Mouse (Mus musculus): ENCODE data around the gene Lfng. TPM values are rescaled to one million over a fixed set of nuclear protein-coding genes. Genes with fewer than 3 reads are reported as not detected.
A peak's percentile ranks its signal among the peaks of the same experiment; 100 is the strongest.

Lfng gene
- polyA plus RNA-seq, 1 experiment from 2014 or later, result 7.1 TPM

DNA sequence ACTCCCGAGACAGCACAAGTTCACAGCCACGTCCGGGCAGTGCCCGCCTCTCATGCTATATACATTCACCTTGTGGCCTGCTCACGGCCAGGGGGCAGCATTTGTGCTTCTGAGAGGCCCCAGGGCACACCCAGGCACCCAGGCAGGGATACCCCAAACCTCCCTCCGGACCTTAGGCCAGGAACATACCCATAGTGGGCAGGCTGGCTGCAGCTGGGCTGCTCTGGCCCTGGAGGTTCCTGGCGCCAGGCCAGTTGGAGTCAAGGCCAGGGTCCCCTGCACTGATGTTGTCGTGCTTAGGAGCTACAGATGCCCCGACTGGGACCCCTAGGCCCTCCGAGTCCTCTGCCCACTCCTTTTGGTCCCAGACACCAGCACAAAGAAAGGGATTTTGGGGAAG is 14.4 kb downstream of the Lfng start:
- peaks cover 44% of the 10 kb centered on the region for H3K36me3 ChIP-seq (ENCODE audit: control insufficient read depth, insufficient read depth)
- no peak overlapping the region for H3K4me3 ChIP-seq (ENCODE audit: low read depth, low read length)
- H3K27me3 ChIP-seq (replicated peaks; ENCODE audit: control insufficient read depth, insufficient read depth, low read length), result no peaks in the 10 kb centered on the region
- peak; percentile 27; the same call in 1 of the 2 replicates for TF ChIP-seq CTCF (IDR thresholded peaks at IDR 0.05; ENCODE audit: low read depth)
- H3K9ac ChIP-seq (ENCODE audit: low read depth, low read length), result no peak overlapping the region
- ATAC-seq, result no peak
- H3K4me2 ChIP-seq (replicated peaks; ENCODE audit: low read depth), result no peak overlapping the region
- WGBS, result 74% methylated on average over 10 of the region's 10 CpGs
- no peaks in the 10 kb centered on the region for H3K9me3 ChIP-seq (ENCODE audit: control insufficient read depth)
- no peak overlapping the region for H3K27ac ChIP-seq (ENCODE audit: low read depth, low read length)
- no peaks in the 10 kb centered on the region; the same call in 1 of the 2 replicates for H3K4me1 ChIP-seq (replicated peaks; ENCODE audit: control insufficient read depth, insufficient read depth, low read length)

DNA sequence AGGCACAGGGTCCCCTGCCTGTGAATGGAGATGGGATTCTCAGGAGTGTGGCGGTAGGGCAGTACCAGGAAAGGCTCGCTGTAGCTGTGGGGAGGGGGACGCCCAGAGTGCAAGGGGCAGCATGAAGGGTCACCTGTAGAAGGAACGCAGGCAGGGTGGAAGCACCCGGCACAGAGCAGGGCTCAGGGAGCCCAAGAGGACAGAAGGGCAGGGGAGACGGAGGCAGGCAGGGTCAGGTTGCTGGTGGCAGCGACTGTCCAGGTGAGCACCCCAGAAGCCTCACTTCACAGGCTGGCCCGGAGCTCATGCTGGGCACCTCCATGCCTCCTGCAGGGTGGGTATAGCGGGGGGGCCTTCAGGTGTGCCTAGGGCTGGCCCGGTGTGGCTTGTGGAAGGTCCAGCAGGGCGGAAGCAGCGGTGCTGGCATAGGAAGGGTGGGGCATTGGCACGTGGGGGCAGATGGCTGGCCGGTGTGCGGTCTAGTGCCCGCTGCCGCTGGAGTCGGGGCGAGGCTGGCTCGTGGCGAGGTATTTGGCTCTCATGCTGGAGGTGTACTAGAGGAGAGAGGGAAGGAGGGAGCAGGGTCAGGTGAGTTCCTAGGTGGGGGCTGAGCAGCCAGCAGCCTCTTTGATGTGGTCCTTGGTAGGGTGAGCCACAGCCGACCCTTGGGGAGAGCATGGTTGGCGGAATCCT is 16.0 kb downstream of the Lfng start:
- TF ChIP-seq CTCF (IDR thresholded peaks at IDR 0.05; ENCODE audit: low read depth), result no peak
- 91% methylated on average over 23 of the region's 23 CpGs for WGBS
- no peak overlapping the region for H3K4me2 ChIP-seq (replicated peaks; ENCODE audit: low read depth)
- H3K36me3 ChIP-seq (ENCODE audit: control insufficient read depth, insufficient read depth), result peaks cover 60% of the 10 kb centered on the region
- H3K27ac ChIP-seq (ENCODE audit: low read depth, low read length), result no peak overlapping the region; the same call in 1 of the 2 replicates
- H3K27me3 ChIP-seq (replicated peaks; ENCODE audit: control insufficient read depth, insufficient read depth, low read length), result no peaks in the 10 kb centered on the region
- no peaks in the 10 kb centered on the region for H3K9me3 ChIP-seq (ENCODE audit: control insufficient read depth)
- no peaks in the 10 kb centered on the region for H3K4me1 ChIP-seq (replicated peaks; ENCODE audit: control insufficient read depth, insufficient read depth, low read length)
- ATAC-seq, result no peak
- H3K4me3 ChIP-seq (ENCODE audit: low read depth, low read length), result no peak overlapping the region
- no peak overlapping the region for H3K9ac ChIP-seq (ENCODE audit: low read depth, low read length)

DNA sequence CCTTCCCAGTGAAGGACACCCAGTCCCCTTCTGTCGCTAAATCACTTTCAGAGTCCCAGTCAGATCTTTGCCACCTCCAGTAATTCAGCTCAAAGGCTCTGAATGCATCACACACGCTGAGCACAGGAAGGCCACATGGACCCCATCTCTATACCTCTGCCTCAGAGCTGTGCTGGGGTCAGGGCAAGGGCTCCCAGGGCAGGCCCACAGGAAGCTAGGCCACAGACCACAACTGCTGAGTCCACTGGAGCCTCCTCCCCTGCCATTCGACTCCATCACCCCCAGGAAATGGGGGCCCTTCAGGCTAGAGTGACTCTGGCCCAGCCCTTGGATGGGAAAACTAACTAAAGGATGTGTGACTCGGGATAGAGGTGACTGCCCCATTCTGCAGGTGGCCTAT is 16.7 kb downstream of the Lfng start:
- no peak for ATAC-seq
- no peak overlapping the region for H3K9ac ChIP-seq (ENCODE audit: low read depth, low read length)
- 79% methylated on average over 4 of the region's 4 CpGs for WGBS
- H3K36me3 ChIP-seq (ENCODE audit: control insufficient read depth, insufficient read depth), result peaks cover 67% of the 10 kb centered on the region
- H3K4me3 ChIP-seq (ENCODE audit: low read depth, low read length), result no peak overlapping the region
- no peak overlapping the region for H3K27ac ChIP-seq (ENCODE audit: low read depth, low read length)
- no peaks in the 10 kb centered on the region for H3K9me3 ChIP-seq (ENCODE audit: control insufficient read depth)
- no peaks in the 10 kb centered on the region for H3K4me1 ChIP-seq (replicated peaks; ENCODE audit: control insufficient read depth, insufficient read depth, low read length)
- H3K27me3 ChIP-seq (replicated peaks; ENCODE audit: control insufficient read depth, insufficient read depth, low read length), result no peaks in the 10 kb centered on the region
- H3K4me2 ChIP-seq (replicated peaks; ENCODE audit: low read depth), result no peak overlapping the region
- TF ChIP-seq CTCF (IDR thresholded peaks at IDR 0.05; ENCODE audit: low read depth), result no peak

GRCm38 (mm10) chr5:140624238-140624637 is 17.1 kb downstream of the Lfng start:
- H3K27ac ChIP-seq (ENCODE audit: low read depth, low read length), result no peak overlapping the region
- no peak for TF ChIP-seq CTCF (IDR thresholded peaks at IDR 0.05; ENCODE audit: low read depth)
- H3K36me3 ChIP-seq (ENCODE audit: control insufficient read depth, insufficient read depth), result peaks cover 71% of the 10 kb centered on the region
- no peak overlapping the region for H3K4me3 ChIP-seq (ENCODE audit: low read depth, low read length)
- H3K9ac ChIP-seq (ENCODE audit: low read depth, low read length), result no peak overlapping the region
- no peaks in the 10 kb centered on the region for H3K9me3 ChIP-seq (ENCODE audit: control insufficient read depth)
- no peaks in the 10 kb centered on the region for H3K27me3 ChIP-seq (replicated peaks; ENCODE audit: control insufficient read depth, insufficient read depth, low read length)
- H3K4me2 ChIP-seq (replicated peaks; ENCODE audit: low read depth), result no peak overlapping the region
- ATAC-seq, result peak; percentile 55
- H3K4me1 ChIP-seq (replicated peaks; ENCODE audit: control insufficient read depth, insufficient read depth, low read length), result no peaks in the 10 kb centered on the region
- 78% methylated on average over 5 of the region's 5 CpGs for WGBS

DNA sequence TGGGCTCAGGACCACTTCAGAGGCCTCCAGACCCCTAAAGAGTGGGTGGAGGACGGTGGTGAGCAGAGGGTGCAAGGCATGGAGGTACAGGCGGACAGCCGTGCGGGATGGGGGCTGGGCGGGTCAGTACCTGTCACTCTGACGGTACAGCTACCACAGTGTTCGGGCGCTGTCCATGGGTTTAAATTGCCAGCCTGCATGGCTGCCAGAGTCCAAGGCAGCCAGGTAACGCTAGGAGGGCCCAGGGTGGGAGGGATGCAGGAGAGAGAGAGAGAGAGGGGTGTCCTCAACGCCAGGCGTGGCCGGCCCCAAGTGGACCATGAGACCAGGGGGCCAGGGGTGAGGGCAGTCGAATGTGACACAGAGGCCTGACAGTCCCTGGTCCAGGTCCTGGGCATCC is 17.8 kb downstream of the Lfng start:
- Histone ChIP-seq H3K27me3 (replicated peaks; ENCODE audit: control insufficient read depth, insufficient read depth, low read length) (no peaks in the 10 kb centered on the region), H3K36me3 (ENCODE audit: control insufficient read depth, insufficient read depth) (peaks cover 77% of the 10 kb centered on the region), H3K9me3 (ENCODE audit: control insufficient read depth) (no peaks in the 10 kb centered on the region), H3K4me1 (replicated peaks; ENCODE audit: control insufficient read depth, insufficient read depth, low read length) (no peaks in the 10 kb centered on the region), H3K9ac (ENCODE audit: low read depth, low read length) (no peak overlapping the region), H3K4me3 (ENCODE audit: low read depth, low read length) (no peak overlapping the region), H3K27ac (ENCODE audit: low read depth, low read length) (no peak overlapping the region), H3K4me2 (replicated peaks; ENCODE audit: low read depth) (no peak overlapping the region)
- no peak for TF ChIP-seq CTCF (IDR thresholded peaks at IDR 0.05; ENCODE audit: low read depth)
- 87% methylated on average over 13 of the region's 13 CpGs for WGBS
- ATAC-seq, result no peak

- TF ChIP-seq CTCF (IDR thresholded peaks at IDR 0.05; ENCODE audit: low read depth), result peak; percentile 47
- Histone ChIP-seq H3K36me3 (ENCODE audit: control insufficient read depth, insufficient read depth) (peaks cover 82% of the 10 kb centered on the region), H3K9me3 (ENCODE audit: control insufficient read depth) (no peaks in the 10 kb centered on the region), H3K4me1 (replicated peaks; ENCODE audit: control insufficient read depth, insufficient read depth, low read length) (no peaks in the 10 kb centered on the region), H3K4me3 (ENCODE audit: low read depth, low read length) (no peak overlapping the region), H3K27ac (ENCODE audit: low read depth, low read length) (no peak overlapping the region), H3K4me2 (replicated peaks; ENCODE audit: low read depth) (no peak overlapping the region), H3K27me3 (replicated peaks; ENCODE audit: control insufficient read depth, insufficient read depth, low read length) (no peaks in the 10 kb centered on the region), H3K9ac (ENCODE audit: low read depth, low read length) (no peak overlapping the region)
- 95% methylated on average over 5 of the region's 5 CpGs for WGBS
- no peak for ATAC-seq
Observed at GRCm38 (mm10) chr5:140627580-140627979, 20.5 kb downstream of the Lfng start.

Data from intestine, postnatal 0 days (tissue).